Mouse (Mus musculus): ENCODE results near the gene Klk1. TPM values are rescaled to one million over a fixed set of nuclear protein-coding genes. Genes with fewer than 3 reads are reported as not detected.
"Not testable (repeated sequence)": the region's sequence is repeated elsewhere in the genome, so short reads cannot be mapped to it uniquely, and the experiment has no call there.

Klk1 gene
- polyA plus RNA-seq (2016; fragmentation: Nextera tagmentation; extraction: Ambion mirVana): not detected in 2 replicates

GRCm38 (mm10) chr7:44225076-44225475 is at the start of gene Klk1:
Gene Klk1 (plus strand): TSS chr7:44225360.
- H3K4me1 ChIP-seq (replicated peaks): no peaks in the 10 kb centered on the region
- no peaks in the 10 kb centered on the region for H3K9me3 ChIP-seq
- H3K4me3 ChIP-seq: no peak within 1 kb of the TSS
- WGBS: 37% methylated on average over 1 of the region's 1 CpGs
- no peak within 1 kb of the TSS for H3K27ac ChIP-seq
- no peak for DNase-seq (ENCODE audit: low spot score)
- H3K36me3 ChIP-seq: no peaks in the 10 kb centered on the region
- no peaks in the 10 kb centered on the region for H3K27me3 ChIP-seq (ENCODE audit: insufficient read depth, poor library complexity, severe bottlenecking)

- Histone ChIP-seq H3K36me3 (no peaks in the 10 kb centered on the region), H3K9me3 (no peaks in the 10 kb centered on the region), H3K27me3 (ENCODE audit: insufficient read depth, poor library complexity, severe bottlenecking) (no peaks in the 10 kb centered on the region), H3K27ac (no peak overlapping the region), H3K4me1 (replicated peaks) (no peaks in the 10 kb centered on the region), H3K4me3 (no peak overlapping the region)
- no peak for DNase-seq (ENCODE audit: low spot score)
- WGBS: 70% methylated on average over 9 of the region's 9 CpGs
These were observed 45.7 kb upstream of the Klk1 start for GRCm38 (mm10) chr7:44179299-44180045.

DNA sequence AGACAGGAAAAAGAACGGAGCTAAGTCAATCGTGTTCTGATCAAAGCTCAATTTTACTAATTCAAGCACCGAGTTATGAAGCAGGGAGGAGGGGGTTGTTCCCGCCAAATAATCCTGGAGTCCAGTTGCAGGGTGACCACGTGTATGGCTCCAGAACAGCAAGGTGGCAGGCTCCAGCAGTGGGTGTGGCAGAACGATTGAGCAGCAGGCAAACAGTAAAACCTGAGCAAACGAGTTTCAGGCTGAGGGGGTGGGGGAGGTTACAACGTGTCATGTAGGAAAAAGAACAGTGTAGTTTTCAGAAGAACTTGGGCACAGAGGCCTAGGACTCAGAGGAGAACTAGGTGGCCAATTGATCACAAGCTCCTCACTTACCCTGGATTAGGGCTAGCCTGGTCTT is 38.6 kb upstream of the Klk1 start:
- H3K27ac ChIP-seq; H3K9me3 ChIP-seq; DNase-seq (ENCODE audit: low spot score); H3K4me1 ChIP-seq (replicated peaks); H3K27me3 ChIP-seq (ENCODE audit: insufficient read depth, poor library complexity, severe bottlenecking); H3K4me3 ChIP-seq; H3K36me3 ChIP-seq: not testable (repeated sequence)
- 78% methylated on average over 8 of the region's 8 CpGs for WGBS

DNA sequence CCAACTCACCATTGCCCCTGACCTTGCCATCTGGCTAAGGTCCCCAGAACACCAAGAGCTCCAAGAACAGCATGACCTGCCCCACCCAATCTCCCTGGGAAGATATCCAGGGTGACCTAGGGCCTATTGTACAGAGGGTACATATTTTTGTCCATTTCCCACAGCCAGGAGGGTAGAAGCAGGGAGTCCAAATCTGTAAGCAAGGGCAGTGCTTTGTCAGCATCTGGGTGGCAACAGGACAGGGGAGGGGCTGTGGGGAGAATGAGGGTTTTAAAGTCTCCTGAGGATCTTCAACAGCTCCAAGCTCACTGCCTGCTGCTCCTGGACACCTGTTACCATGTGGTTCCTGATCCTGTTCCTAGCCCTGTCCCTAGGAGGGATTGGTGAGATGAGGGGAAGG is 37.2 kb upstream of the Klk1 start, which contains the start of gene Klk1b24:
Klk1b24 (plus strand) TSS at position 301 of the 400 bp plus-strand sequence.
- not testable (repeated sequence) for H3K27me3 ChIP-seq (ENCODE audit: insufficient read depth, poor library complexity, severe bottlenecking); DNase-seq (ENCODE audit: low spot score); H3K27ac ChIP-seq; H3K36me3 ChIP-seq; H3K9me3 ChIP-seq; H3K4me3 ChIP-seq; H3K4me1 ChIP-seq (replicated peaks)

DNA sequence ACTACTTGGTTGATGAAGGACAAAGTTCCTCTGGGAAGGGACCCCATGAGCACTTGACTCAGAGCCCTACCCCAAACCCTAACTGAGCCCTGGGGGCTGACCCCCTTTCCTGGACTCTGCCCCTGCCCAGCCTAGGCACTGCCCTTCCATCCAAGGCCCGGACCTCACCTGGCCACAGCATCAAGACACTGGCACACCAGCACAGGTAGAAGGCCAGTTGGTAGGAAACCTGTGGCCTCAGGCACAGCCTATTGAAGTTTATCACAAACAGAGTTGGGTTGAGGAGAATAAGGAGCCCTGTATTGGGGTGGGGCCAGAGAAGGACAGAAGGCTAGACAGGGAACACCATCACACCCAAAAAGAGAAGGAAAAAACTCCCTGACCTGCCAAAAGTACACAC is 31.7 kb upstream of the Klk1 start:
- not testable (repeated sequence) for H3K4me1 ChIP-seq (replicated peaks); H3K4me3 ChIP-seq; H3K27ac ChIP-seq; H3K9me3 ChIP-seq; DNase-seq (ENCODE audit: low spot score); H3K36me3 ChIP-seq; H3K27me3 ChIP-seq (ENCODE audit: insufficient read depth, poor library complexity, severe bottlenecking)
- WGBS: 85% methylated on average over 1 of the region's 1 CpGs

DNA sequence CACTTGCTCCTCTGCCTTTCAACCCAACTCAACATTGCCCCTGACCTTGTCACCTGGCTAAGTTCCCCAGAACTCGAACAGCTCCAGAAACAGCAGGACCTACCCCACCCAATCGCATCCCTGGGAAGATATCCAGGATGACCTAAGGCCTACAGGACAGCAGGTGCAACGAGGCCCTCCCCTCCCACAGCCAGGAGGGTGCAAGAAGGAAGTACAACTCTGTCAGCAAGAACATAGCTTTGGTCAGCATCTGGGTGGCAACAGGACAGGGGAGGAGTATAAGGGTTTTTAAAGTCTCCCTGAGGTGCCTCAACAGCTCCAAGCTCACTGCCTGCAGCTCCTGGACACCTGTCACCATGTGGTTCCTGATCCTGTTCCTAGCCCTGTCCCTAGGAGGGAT is 27.3 kb upstream of the Klk1 start, which contains the start of gene Klk1b3:
Klk1b3 (plus strand) TSS at position 301 of the 400 bp plus-strand sequence.
- H3K9me3 ChIP-seq: no peaks in the 10 kb centered on the region
- no peak for DNase-seq (ENCODE audit: low spot score)
- H3K4me1 ChIP-seq (replicated peaks): no peaks in the 10 kb centered on the region
- H3K27ac ChIP-seq: no peak within 1 kb of the TSS
- H3K27me3 ChIP-seq (ENCODE audit: insufficient read depth, poor library complexity, severe bottlenecking): no peaks in the 10 kb centered on the region
- H3K36me3 ChIP-seq: no peaks in the 10 kb centered on the region
- WGBS: 66% methylated on average over 3 of the region's 3 CpGs
- H3K4me3 ChIP-seq: no peak within 1 kb of the TSS

DNA sequence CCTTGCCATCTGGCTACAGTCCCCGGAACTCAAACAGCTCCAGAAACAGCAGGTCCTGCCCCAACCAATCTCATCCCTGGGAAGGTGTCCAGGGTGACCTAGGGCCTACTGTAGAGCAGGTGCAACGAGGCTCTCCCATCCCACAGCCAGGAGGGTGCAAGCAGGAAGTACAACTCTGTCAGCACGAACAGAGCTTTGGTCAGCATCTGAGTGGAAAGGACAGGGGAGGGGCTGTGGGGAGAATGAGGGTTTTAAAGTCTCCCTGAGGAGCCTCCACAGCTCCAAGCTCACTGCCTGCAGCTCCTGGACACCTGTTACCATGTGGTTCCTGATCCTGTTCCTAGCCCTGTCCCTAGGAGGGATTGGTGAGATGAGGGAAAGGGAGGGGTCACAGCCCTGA is 18.0 kb upstream of the Klk1 start, which contains the start of gene Klk1b4:
Klk1b4 (plus strand) TSS at position 301 of the 400 bp plus-strand sequence.
- H3K9me3 ChIP-seq; H3K4me1 ChIP-seq (replicated peaks); DNase-seq (ENCODE audit: low spot score); H3K4me3 ChIP-seq; H3K36me3 ChIP-seq; H3K27me3 ChIP-seq (ENCODE audit: insufficient read depth, poor library complexity, severe bottlenecking); H3K27ac ChIP-seq: not testable (repeated sequence)
- 62% methylated on average over 3 of the region's 3 CpGs for WGBS

DNA sequence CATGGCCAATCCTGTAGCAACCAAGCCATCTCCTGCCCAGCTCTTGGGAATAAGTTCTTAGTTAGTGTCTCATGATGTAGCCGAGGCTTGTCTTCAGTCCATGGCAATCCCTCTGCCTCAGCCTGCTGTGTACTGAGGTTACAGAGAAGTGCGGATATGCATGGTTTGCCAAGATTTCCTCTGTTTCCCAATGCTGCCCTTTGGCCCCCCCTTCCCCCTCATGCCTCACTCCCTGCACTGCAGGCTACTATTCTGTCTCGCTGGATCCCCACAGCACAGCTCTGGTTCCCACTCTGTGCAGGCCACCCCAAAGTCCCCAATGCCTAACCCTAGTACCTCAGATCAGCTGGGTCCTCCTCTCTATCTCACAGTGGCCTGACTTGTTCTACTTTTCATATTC is 16.9 kb upstream of the Klk1 start:
- WGBS: 82% methylated on average over 3 of the region's 3 CpGs
- DNase-seq (ENCODE audit: low spot score): no peak
- H3K27ac ChIP-seq: no peak overlapping the region
- no peaks in the 10 kb centered on the region for H3K4me1 ChIP-seq (replicated peaks)
- H3K9me3 ChIP-seq: no peaks in the 10 kb centered on the region
- H3K4me3 ChIP-seq: no peak overlapping the region
- H3K27me3 ChIP-seq (ENCODE audit: insufficient read depth, poor library complexity, severe bottlenecking): no peaks in the 10 kb centered on the region
- H3K36me3 ChIP-seq: no peaks in the 10 kb centered on the region

DNA sequence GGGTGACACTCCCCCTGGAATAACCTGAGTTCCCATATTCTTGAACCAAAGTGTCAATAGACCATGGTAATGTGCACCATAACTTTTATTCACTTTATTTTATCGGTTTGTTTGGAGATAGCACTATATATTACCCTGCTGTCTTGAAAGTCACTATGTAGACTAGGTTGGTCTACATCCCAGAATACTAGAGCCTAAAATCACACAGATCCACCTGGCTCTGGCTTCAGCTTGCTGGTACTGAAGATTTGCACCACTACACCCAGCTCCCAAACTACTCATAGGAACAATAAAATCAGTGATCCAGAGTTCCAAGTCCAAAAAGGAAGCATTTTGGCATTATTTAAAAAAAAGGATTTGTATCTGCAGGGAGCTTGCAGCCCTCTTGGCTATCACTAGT is 9.5 kb upstream of the Klk1 start, which contains the start of gene Klk1b5:
Klk1b5 (plus strand) TSS at position 301 of the 400 bp plus-strand sequence.
- Histone ChIP-seq H3K4me3 (no peak within 1 kb of the TSS), H3K4me1 (replicated peaks) (no peaks in the 10 kb centered on the region), H3K27ac (no peak within 1 kb of the TSS), H3K27me3 (ENCODE audit: insufficient read depth, poor library complexity, severe bottlenecking) (no peaks in the 10 kb centered on the region), H3K9me3 (no peaks in the 10 kb centered on the region), H3K36me3 (no peaks in the 10 kb centered on the region)
- WGBS: 86% methylated on average over 1 of the region's 1 CpGs
- DNase-seq (ENCODE audit: low spot score): no peak

- not testable (repeated sequence) for H3K4me1 ChIP-seq (replicated peaks); H3K9me3 ChIP-seq; H3K27me3 ChIP-seq (ENCODE audit: insufficient read depth, poor library complexity, severe bottlenecking); H3K36me3 ChIP-seq; DNase-seq (ENCODE audit: low spot score); H3K27ac ChIP-seq; H3K4me3 ChIP-seq
- WGBS: 74% methylated on average over 10 of the region's 10 CpGs
These were observed 3.6 kb upstream of the Klk1 start for GRCm38 (mm10) chr7:44221601-44222000.

DNA sequence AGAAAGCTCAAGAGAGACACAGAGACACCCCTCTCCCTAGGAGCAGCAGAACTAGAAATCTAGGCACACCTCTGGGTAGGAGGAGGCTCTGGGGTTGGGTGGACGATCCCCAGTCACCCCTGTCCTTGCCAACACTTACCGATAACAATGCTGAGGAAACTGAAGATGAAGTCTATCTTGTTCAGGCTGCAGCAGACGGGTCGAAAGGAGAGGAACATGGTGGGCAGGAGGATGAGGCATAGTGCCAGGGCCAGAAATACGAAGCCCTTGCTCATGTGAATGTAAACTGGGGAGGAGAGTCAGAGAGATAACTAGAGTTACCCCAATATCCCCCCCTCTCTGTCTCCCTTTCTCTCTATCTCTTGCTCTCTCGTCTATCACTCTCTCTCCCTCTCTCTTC is 2.8 kb upstream of the Klk1 start:
- not testable (repeated sequence) for H3K36me3 ChIP-seq; H3K4me1 ChIP-seq (replicated peaks); DNase-seq (ENCODE audit: low spot score); H3K9me3 ChIP-seq; H3K27ac ChIP-seq; H3K4me3 ChIP-seq; H3K27me3 ChIP-seq (ENCODE audit: insufficient read depth, poor library complexity, severe bottlenecking)
- whole genome bisulfite sequencing: 86% methylated on average over 6 of the region's 6 CpGs

DNA sequence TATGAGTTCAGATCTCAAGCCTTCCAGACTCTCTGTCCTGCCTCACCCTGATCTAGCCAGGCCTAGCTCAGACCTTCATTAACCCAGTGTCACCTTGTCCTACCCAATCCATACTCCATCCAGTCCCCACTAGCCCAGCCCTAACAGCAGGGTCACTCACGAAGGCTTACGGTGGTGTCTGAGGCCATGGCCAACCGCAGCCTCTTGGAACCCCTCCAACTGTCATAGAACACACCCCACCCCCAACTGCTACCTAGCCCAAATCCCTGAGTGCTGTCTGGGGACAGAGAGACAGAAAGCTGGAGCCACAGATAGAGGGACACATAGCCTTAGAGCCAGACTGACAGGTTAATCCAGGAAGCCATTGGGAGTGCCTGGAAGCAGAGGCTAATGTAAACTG is 10.7 kb downstream of the Klk1 start, which contains the start of gene Gm36864:
Gm36864 (plus strand) TSS at position 269 of the 400 bp plus-strand sequence.
- Histone ChIP-seq H3K36me3 (no peaks in the 10 kb centered on the region), H3K4me1 (replicated peaks) (no peaks in the 10 kb centered on the region), H3K27ac (no peak within 1 kb of the TSS), H3K9me3 (0 out of 2 replicates have a peak, but pooled peaks cover 4% of the 10 kb centered on the region), H3K27me3 (ENCODE audit: insufficient read depth, poor library complexity, severe bottlenecking) (no peaks in the 10 kb centered on the region), H3K4me3 (no peak within 1 kb of the TSS)
- 84% methylated on average over 3 of the region's 3 CpGs for WGBS
- DNase-seq (ENCODE audit: low spot score): no peak

GRCm38 (mm10) chr7:44239913-44240312 is 14.8 kb downstream of the Klk1 start:
- WGBS: 57% methylated on average over 2 of the region's 2 CpGs
- H3K27me3 ChIP-seq (ENCODE audit: insufficient read depth, poor library complexity, severe bottlenecking): no peaks in the 10 kb centered on the region
- no peak for DNase-seq (ENCODE audit: low spot score)
- H3K9me3 ChIP-seq: 0 out of 2 replicates have a peak, but pooled peaks cover 5% of the 10 kb centered on the region
- H3K4me1 ChIP-seq (replicated peaks): no peaks in the 10 kb centered on the region
- no peak overlapping the region for H3K4me3 ChIP-seq
- no peak overlapping the region for H3K27ac ChIP-seq
- no peaks in the 10 kb centered on the region for H3K36me3 ChIP-seq
